Mouse (Mus musculus) splenic B cell, adult 2 months (primary cell): ENCODE measurements at regions not wholly inside any gene's neighbourhood (a gene's known extent, or its start where the extent isn't known, plus 50 kb on each side); places are given as distances from the start of the nearest gene placed in this dataset.

Experiments
- DNase-seq: peaks from one replicate; pipeline ENCODE4 v3.0.0-alpha.2; 2011; ENCODE audit warnings: low read depth, low spot score
- H3K27me3 ChIP-seq: 2 replicates; pipeline ENCODE4 v1.6.1; 2012; ENCODE audit warnings: mild to moderate bottlenecking, low read length, moderate library complexity, mixed read lengths; ENCODE audit not compliant: control insufficient read depth, poor library complexity, insufficient read depth, severe bottlenecking
- H3K36me3 ChIP-seq: 2 replicates; pipeline ENCODE4 v1.6.1; 2012; ENCODE audit warnings: mild to moderate bottlenecking, low read length, moderate library complexity, mixed read lengths; ENCODE audit not compliant: control insufficient read depth, poor library complexity, insufficient read depth, severe bottlenecking

DNA sequence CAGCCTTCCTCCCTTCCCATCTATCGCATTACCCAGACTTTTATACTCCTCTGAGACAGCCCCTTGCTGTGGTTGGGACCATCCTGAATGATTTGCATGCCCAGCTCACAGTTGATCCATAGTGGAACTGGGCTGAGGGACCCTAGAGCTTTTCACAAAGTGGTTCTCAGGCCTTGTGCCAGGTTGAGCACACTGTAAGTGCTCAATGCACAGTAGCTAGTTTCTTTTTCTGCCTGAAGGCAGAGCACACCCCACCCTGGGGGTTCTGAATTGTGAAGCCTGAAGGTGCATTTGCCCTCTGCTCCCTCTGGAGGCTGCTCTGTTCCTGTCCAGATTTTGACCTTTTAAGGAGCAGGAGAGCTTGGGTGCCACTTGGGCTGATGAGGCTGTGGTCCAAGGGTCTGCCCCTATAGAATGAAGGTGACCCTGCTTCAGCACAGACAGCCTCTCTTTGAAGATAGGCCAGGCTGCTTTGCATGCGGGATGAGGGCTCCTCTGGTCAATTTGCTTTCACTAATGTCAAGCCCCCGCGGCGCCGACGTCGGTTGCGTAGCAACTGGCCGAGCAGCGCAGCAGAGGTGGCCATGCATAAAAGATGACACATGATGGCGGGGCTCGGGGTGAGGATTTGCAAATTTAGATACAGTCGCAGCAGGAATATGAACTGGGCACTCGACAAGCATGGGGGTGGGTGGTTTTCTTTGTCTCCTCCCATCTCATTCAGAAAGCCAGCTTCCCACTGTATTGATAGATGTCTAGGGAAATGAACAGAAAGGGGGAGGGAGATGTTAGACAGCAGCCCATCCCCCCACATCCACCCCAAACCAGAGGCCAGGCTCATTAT is 174.5 kb downstream of the Dmrta2 start:
- Histone ChIP-seq H3K36me3 (no peaks in the 10 kb centered on the region), H3K27me3 (no peaks in the 10 kb centered on the region)
- DNase-seq = no peak
